Mouse (Mus musculus) heart, embryonic 13.5 days (tissue): ENCODE results near the gene Cacna2d1. TPM values are rescaled to one million over a fixed set of nuclear protein-coding genes. Genes with fewer than 3 reads are reported as not detected.
A peak's percentile ranks its signal among the peaks of the same experiment; 100 is the strongest.

Source experiments
- ATAC-seq: fragments of 200-750 bp; cut with Nextera tagmentation; 2 replicates; pipeline ENCODE4 v1.8.0; 2017; ENCODE audit warnings: moderate TSS enrichment; ENCODE audit not compliant: insufficient number of reproducible peaks, low FRiP score, low TSS enrichment; ENCODE audit errors: extremely low read depth
- H3K27ac ChIP-seq: fragments of 300-500 bp; sonication (generic); replicated peaks from 2 replicates; pipeline ENCODE4 v1.5.1; 2015; ENCODE audit warnings: moderate library complexity, mild to moderate bottlenecking, inconsistent platforms
- H3K27me3 ChIP-seq: fragments of 300-500 bp; sonication (generic); replicated peaks from 2 replicates; pipeline ENCODE4 v1.6.1; 2015; ENCODE audit warnings: mild to moderate bottlenecking, inconsistent platforms
- H3K36me3 ChIP-seq: fragments of 300-500 bp; sonication (generic); 2 replicates; pipeline ENCODE4 v1.6.1; 2015; ENCODE audit warnings: mild to moderate bottlenecking, inconsistent platforms
- H3K4me1 ChIP-seq: fragments of 300-500 bp; sonication (generic); 2 replicates; pipeline ENCODE4 v1.6.1; 2015; ENCODE audit warnings: inconsistent platforms
- H3K4me2 ChIP-seq: fragments of 300-500 bp; sonication (generic); 2 replicates; pipeline ENCODE4 v1.6.1; 2015; ENCODE audit warnings: inconsistent platforms, mild to moderate bottlenecking, moderate library complexity
- H3K4me3 ChIP-seq: fragments of 300-500 bp; sonication (generic); 2 replicates; pipeline ENCODE4 v1.5.1; 2015; ENCODE audit warnings: moderate library complexity, mild to moderate bottlenecking, inconsistent platforms
- H3K9ac ChIP-seq: fragments of 300-500 bp; sonication (generic); 2 replicates; pipeline ENCODE4 v1.6.1; 2015; ENCODE audit warnings: inconsistent platforms, mild to moderate bottlenecking, moderate library complexity
- H3K9me3 ChIP-seq: fragments of 300-500 bp; sonication (generic); 2 replicates; pipeline ENCODE4 v1.6.1; 2016; ENCODE audit warnings: inconsistent platforms
- WGBS: fragments of 180-500 bp; shearing (Covaris S2); methylation state at CpG from one replicate; pipeline ENCODE4 v1.1.7; 2015; ENCODE audit warnings: mixed read lengths; 5-methylcytosine and 5-hydroxymethylcytosine counted together
- polyA plus RNA-seq: library from polyadenylated mRNA; unstranded; fragments of >200 nt; fragmentation: Nextera tagmentation; extraction: Ambion mirVana; gene quantifications from 2 replicates; pipeline ENCODE4 v1.2.1, GENCODE M21; 2015

The Cacna2d1 gene
- 17.7 and 20.4 TPM in 2 replicates for polyA plus RNA-seq

GRCm38 (mm10) chr5:15934376-15935233, at the start of gene Cacna2d1:
Gene Cacna2d1, plus strand, starts transcription at chr5:15934691.
- Histone ChIP-seq H3K4me3 (peak within 1 kb of the TSS; percentile 72), H3K9ac (peak within 1 kb of the TSS; percentile 93), H3K9me3 (no peaks in the 10 kb centered on the region), H3K36me3 (no peaks in the 10 kb centered on the region), H3K4me2 (peak within 1 kb of the TSS; percentile 84), H3K27ac (peak within 1 kb of the TSS; percentile 96), H3K4me1 (peaks cover 18% of the 10 kb centered on the region), H3K27me3 (0 out of 2 replicates have a peak, but pooled peaks cover 8% of the 10 kb centered on the region)
- WGBS = 0% methylated on average over 81 of the region's 120 CpGs
- ATAC-seq = peak; percentile 74

- Histone ChIP-seq H3K27ac (no peak overlapping the region), H3K9me3 (no peaks in the 10 kb centered on the region), H3K4me1 (no peaks in the 10 kb centered on the region), H3K36me3 (no peaks in the 10 kb centered on the region), H3K9ac (no peak overlapping the region), H3K27me3 (no peaks in the 10 kb centered on the region), H3K4me2 (no peak overlapping the region), H3K4me3 (no peak overlapping the region)
- WGBS = 74% methylated on average over 2 of the region's 2 CpGs
- no peak for ATAC-seq
Observed at GRCm38 (mm10) chr5:15895098-15895497, 39.4 kb upstream of the Cacna2d1 start.

GRCm38 (mm10) chr5:15896706-15897105, 37.8 kb upstream of the Cacna2d1 start:
- WGBS = 74% methylated on average over 3 of the region's 3 CpGs
- H3K4me2 ChIP-seq = no peak overlapping the region
- ATAC-seq = no peak

GRCm38 (mm10) chr5:15906446-15906845, 28.0 kb upstream of the Cacna2d1 start:
- no peaks in the 10 kb centered on the region for H3K36me3 ChIP-seq
- no peaks in the 10 kb centered on the region for H3K9me3 ChIP-seq
- 78% methylated on average over 3 of the region's 3 CpGs for WGBS
- no peak overlapping the region for H3K4me2 ChIP-seq
- no peak overlapping the region for H3K27ac ChIP-seq
- ATAC-seq = no peak
- H3K4me1 ChIP-seq = no peaks in the 10 kb centered on the region
- no peaks in the 10 kb centered on the region for H3K27me3 ChIP-seq
- no peak overlapping the region for H3K9ac ChIP-seq
- no peak overlapping the region for H3K4me3 ChIP-seq

More at GRCm38 (mm10) chr5:15896706-15897105, 37.8 kb upstream of the Cacna2d1 start:
- H3K4me1 ChIP-seq = no peaks in the 10 kb centered on the region
- no peak overlapping the region for H3K9ac ChIP-seq
- no peaks in the 10 kb centered on the region for H3K27me3 ChIP-seq
- H3K4me3 ChIP-seq = no peak overlapping the region
- H3K27ac ChIP-seq = no peak overlapping the region
- H3K9me3 ChIP-seq = no peaks in the 10 kb centered on the region
- H3K36me3 ChIP-seq = no peaks in the 10 kb centered on the region

- H3K9ac ChIP-seq = no peak overlapping the region
- WGBS = 52% methylated on average over 1 of the region's 1 CpGs
- ATAC-seq = no peak
Observed at GRCm38 (mm10) chr5:15914931-15915330, 19.6 kb upstream of the Cacna2d1 start.

GRCm38 (mm10) chr5:15928506-15928905, 6.0 kb upstream of the Cacna2d1 start:
- H3K27ac ChIP-seq = no peak overlapping the region
- 62% methylated on average over 6 of the region's 6 CpGs for WGBS
- H3K4me1 ChIP-seq = peaks cover 5% of the 10 kb centered on the region
- ATAC-seq = no peak
- H3K27me3 ChIP-seq = 0 out of 2 replicates have a peak, but pooled peaks cover 7% of the 10 kb centered on the region
- H3K9ac ChIP-seq = no peak overlapping the region
- no peaks in the 10 kb centered on the region for H3K9me3 ChIP-seq
- H3K4me2 ChIP-seq = no peak overlapping the region
- H3K4me3 ChIP-seq = no peak overlapping the region
- no peaks in the 10 kb centered on the region for H3K36me3 ChIP-seq

More at GRCm38 (mm10) chr5:15914931-15915330, 19.6 kb upstream of the Cacna2d1 start:
- Histone ChIP-seq H3K27ac (no peak overlapping the region), H3K9me3 (no peaks in the 10 kb centered on the region), H3K27me3 (no peaks in the 10 kb centered on the region), H3K4me1 (no peaks in the 10 kb centered on the region), H3K36me3 (no peaks in the 10 kb centered on the region), H3K4me2 (no peak overlapping the region), H3K4me3 (no peak overlapping the region)

GRCm38 (mm10) chr5:15933017-15933416, 1.5 kb upstream of the Cacna2d1 start:
- Histone ChIP-seq H3K4me2 (peak overlapping the region; percentile 84), H3K36me3 (no peaks in the 10 kb centered on the region), H3K27me3 (0 out of 2 replicates have a peak, but pooled peaks cover 8% of the 10 kb centered on the region), H3K9me3 (no peaks in the 10 kb centered on the region), H3K9ac (no peak overlapping the region), H3K4me3 (no peak overlapping the region), H3K4me1 (peaks cover 18% of the 10 kb centered on the region), H3K27ac (no peak overlapping the region)
- 29% methylated on average over 6 of the region's 6 CpGs for whole genome bisulfite sequencing
- ATAC-seq = no peak

- ATAC-seq = no peak
- H3K9ac ChIP-seq = peak overlapping the region; percentile 93
- H3K4me2 ChIP-seq = peak overlapping the region; percentile 84
- peaks cover 18% of the 10 kb centered on the region for H3K4me1 ChIP-seq
- peak overlapping the region; percentile 72 for H3K4me3 ChIP-seq
- no peaks in the 10 kb centered on the region for H3K9me3 ChIP-seq
- 0 out of 2 replicates have a peak, but pooled peaks cover 8% of the 10 kb centered on the region for H3K27me3 ChIP-seq
- peak overlapping the region; percentile 96 for H3K27ac ChIP-seq
- 9% methylated on average over 17 of the region's 17 CpGs for WGBS
- H3K36me3 ChIP-seq = no peaks in the 10 kb centered on the region
Observed at GRCm38 (mm10) chr5:15933581-15934375, 713 bp upstream of the Cacna2d1 start.

- peak overlapping the region; percentile 96 for H3K27ac ChIP-seq
- 1% methylated on average over 27 of the region's 27 CpGs for WGBS
- H3K4me3 ChIP-seq = peak overlapping the region; percentile 72
- 0 out of 2 replicates have a peak, but pooled peaks cover 8% of the 10 kb centered on the region for H3K27me3 ChIP-seq
- H3K36me3 ChIP-seq = no peaks in the 10 kb centered on the region
- peak overlapping the region; percentile 93 for H3K9ac ChIP-seq
- no peaks in the 10 kb centered on the region for H3K9me3 ChIP-seq
- ATAC-seq = no peak; the same call in 1 of the 2 replicates
- H3K4me1 ChIP-seq = peaks cover 18% of the 10 kb centered on the region
- peak overlapping the region; percentile 84 for H3K4me2 ChIP-seq
Observed at GRCm38 (mm10) chr5:15935234-15935728, 790 bp downstream of the Cacna2d1 start.

- H3K27me3 ChIP-seq = 0 out of 2 replicates have a peak, but pooled peaks cover 8% of the 10 kb centered on the region
- H3K9me3 ChIP-seq = no peaks in the 10 kb centered on the region
- peak overlapping the region; percentile 72 for H3K4me3 ChIP-seq
- peak overlapping the region; percentile 96 for H3K27ac ChIP-seq
- ATAC-seq = no peak
- 27% methylated on average over 14 of the region's 14 CpGs for WGBS
- peaks cover 22% of the 10 kb centered on the region for H3K4me1 ChIP-seq
- peak overlapping the region; percentile 84 for H3K4me2 ChIP-seq
- H3K36me3 ChIP-seq = no peaks in the 10 kb centered on the region
- H3K9ac ChIP-seq = peak overlapping the region; percentile 93
Observed at GRCm38 (mm10) chr5:15935831-15936710, 1.6 kb downstream of the Cacna2d1 start.
